Mouse (Mus musculus) thymus, adult 18-20 months (tissue): Measurements from ENCODE around the gene Cyp19a1.

Source experiments
- DNase-seq, 2 experiments: peaks; one replicate each; pipeline ENCODE4 v3.0.0; 2022; ENCODE audit warnings: mixed read lengths in 2 of 2

Cyp19a1 gene

DNA sequence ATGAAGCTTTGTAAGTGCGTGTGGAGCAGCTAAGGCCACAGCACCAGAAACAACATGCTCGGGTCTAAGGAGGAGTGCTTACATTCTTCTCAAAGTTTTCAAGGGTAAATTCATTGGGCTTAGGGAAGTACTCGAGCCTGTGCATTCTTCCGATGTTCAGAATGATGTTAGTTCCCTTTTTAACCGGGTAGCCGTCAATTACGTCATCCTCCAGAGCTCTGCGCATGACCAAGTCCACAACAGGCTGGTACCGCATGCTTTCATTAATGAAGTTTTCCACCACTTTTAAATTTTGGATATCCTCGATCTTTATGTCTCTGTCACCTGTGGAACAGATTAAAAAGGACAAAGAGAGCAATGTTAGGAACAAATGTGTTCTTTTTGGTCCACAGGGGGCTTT lies 99.5 kb downstream of the Cyp19a1 start:
- no peak for DNase-seq

DNA sequence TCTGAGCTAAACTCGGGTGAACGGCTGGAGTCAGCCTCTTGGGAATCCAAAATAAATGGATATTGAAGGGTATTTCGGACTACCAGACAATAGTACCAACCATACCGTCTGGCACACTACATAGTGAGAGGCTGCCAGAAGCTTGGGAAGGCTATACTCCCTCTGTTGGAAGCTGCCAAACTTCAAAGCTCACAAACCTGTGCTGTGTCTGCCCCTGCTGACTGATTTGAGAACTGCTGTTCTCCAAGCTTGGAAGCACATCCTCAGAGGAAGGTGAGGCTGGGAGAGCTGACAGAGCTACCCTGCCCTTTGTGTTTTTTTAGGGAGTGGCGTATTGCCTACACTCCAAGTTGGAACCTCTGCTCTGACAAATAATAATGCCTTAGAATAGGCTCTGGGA lies 104.8 kb downstream of the Cyp19a1 start:
- DNase-seq = no peak

DNA sequence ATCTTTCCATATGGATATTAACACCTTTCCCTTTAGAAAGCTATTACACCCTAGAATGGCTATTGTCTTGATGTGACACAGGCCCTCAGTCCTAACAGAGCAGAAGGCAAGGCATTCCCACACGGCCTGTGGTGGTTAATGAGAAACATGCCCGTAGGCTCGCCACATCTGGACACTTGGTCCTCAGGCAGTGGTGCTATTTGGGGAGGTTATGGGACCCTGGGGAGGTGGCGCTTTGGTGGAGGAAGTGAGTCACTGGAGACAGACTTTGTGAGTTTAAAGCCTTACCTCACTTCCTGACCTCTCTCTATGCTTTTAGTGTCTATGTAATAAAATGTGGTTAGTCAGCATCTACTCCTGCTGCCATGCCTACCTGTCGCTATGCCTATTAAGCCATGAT lies 114.2 kb downstream of the Cyp19a1 start:
- no peak for DNase-seq

DNA sequence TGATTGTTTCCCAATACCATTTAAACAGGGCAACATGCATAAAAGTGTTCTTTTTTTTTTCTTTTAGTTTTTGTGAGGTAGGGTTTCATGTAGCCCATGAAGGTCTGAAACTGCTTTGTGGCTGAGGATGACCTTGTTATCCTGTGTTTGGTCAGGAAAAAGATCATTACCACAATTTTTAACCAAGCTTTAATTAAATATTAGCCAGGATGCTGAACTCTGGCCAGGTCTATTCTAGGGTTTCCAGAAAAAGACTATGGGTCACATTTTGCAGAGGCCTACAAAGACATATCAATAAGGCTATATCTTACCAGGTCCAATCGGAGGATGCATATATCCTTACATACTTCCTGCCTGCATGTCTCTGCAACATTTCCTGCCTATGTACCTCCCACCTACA lies 128.7 kb downstream of the Cyp19a1 start:
- DNase-seq = no peak
